Mouse (Mus musculus) ES-Bruce4 (cell line): ENCODE measurements around the gene Dirc2.

Experiments used
- CTCF ChIP-seq: IDR thresholded peaks from one replicate; pipeline ENCODE4 v1.8.1; 2011; ENCODE audit warnings: low read depth, low read length
- EP300 ChIP-seq: IDR thresholded peaks from 2 replicates; pipeline ENCODE4 v1.6.1; 2011; ENCODE audit warnings: low read depth, low read length; ENCODE audit not compliant: insufficient read depth
- POLR2A ChIP-seq: IDR thresholded peaks from one replicate; pipeline ENCODE4 v1.8.1; 2011; ENCODE audit warnings: low read length; ENCODE audit not compliant: insufficient read depth

DNA sequence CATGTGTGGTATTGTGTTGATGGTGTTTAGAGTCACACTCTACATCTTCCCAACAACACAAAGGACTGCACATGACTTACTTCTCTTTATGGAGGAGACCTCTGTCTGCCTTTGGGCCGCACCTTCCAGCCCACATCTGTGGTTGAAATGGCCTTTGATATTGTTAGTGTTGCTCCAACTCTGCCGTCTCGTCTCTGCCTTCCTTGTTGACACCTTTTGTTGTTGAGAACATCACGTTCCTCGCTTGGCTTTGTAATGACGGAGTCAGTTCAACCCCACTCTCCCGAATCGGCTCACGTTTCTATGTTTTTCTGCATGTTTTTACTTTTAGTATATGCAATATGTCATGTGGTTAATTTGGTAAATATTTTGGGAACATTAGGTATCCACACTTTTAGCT is 11.9 kb upstream of the Dirc2 start:
- TF ChIP-seq POLR2A = no peak
- TF ChIP-seq CTCF = no peak
- no peak for TF ChIP-seq EP300
